Comparison of ENCODE assay signal across 11 mouse cellular contexts in genomic region chr9:73245524-73245923, GRCm38 (mm10).
DNase-seq lines count a peak whose midpoint lies in the region; ATAC-seq and TF ChIP-seq lines count a peak whose summit lies in the region.
"Had no signal": no experiment of that assay in that cellular context is flagged by ENCODE, and none has a peak within 500 bp of the region (broad histone marks: within the 10 kb centered on the region; RNA-seq: fewer than 3 reads in every experiment).

No protein-coding gene starts in this region.

- WGBS in forebrain, postnatal 0 days = 63% methylated on average over 7 of the region's 7 CpGs
- 88% methylated on average over 7 of the region's 7 CpGs for WGBS in forebrain, embryonic 10.5 days
- WGBS in kidney, postnatal 0 days = 55% methylated on average over 7 of the region's 7 CpGs
- 66% methylated on average over 7 of the region's 7 CpGs for WGBS in neural tube, embryonic 13.5 days

- no peaks in the 10 kb centered on the region for H3K36me3 ChIP-seq in forebrain, postnatal 0 days (ENCODE audit: insufficient read depth)
- no peaks in the 10 kb centered on the region for H3K36me3 ChIP-seq in forebrain, embryonic 10.5 days (replicated peaks)
- H3K36me3 ChIP-seq in kidney, postnatal 0 days (ENCODE audit: insufficient read depth, low read length) = no peaks in the 10 kb centered on the region
- no peaks in the 10 kb centered on the region for H3K36me3 ChIP-seq in neural tube, embryonic 13.5 days
- H3K36me3 ChIP-seq: forebrain, embryonic 12.5 days had no signal

- peak; percentile 83 for ATAC-seq in forebrain, postnatal 0 days
- ATAC-seq in kidney, postnatal 0 days (replicated peaks; ENCODE audit: low FRiP score, low read depth) = no peak
- ATAC-seq in neural tube, embryonic 13.5 days (ENCODE audit: low read depth) = peak; percentile 47; the same call in 1 of the 2 replicates
- ATAC-seq: CD4-positive, CD25-positive, alpha-beta regulatory T cell, adult 4 months had no signal

- DNase-seq in forebrain, postnatal 0 days = peak; percentile 55
- DNase-seq in forebrain, embryonic 10.5 days (ENCODE audit: extremely low spot score, low spot score) = no peak
- peak; percentile 30 for DNase-seq in kidney, postnatal 0 days (ENCODE audit: low spot score)
- DNase-seq in kidney, postnatal 36 days = no peak
- DNase-seq in neural tube, embryonic 10.5 days (ENCODE audit: extremely low spot score, low spot score) = no peak
- peak; percentile 26 for DNase-seq in skeletal muscle tissue, adult 2 months (ENCODE audit: low read depth, low spot score)
- DNase-seq in adrenal gland, postnatal 14 days = no peak
- DNase-seq: kidney, adult 18-20 months had no signal

- H3K9me3 ChIP-seq in forebrain, postnatal 0 days (ENCODE audit: low read length) = no peaks in the 10 kb centered on the region
- no peaks in the 10 kb centered on the region for H3K9me3 ChIP-seq in forebrain, embryonic 10.5 days
- H3K9me3 ChIP-seq in kidney, postnatal 0 days (replicated peaks; ENCODE audit: low read length) = no peaks in the 10 kb centered on the region
- no peaks in the 10 kb centered on the region for H3K9me3 ChIP-seq in neural tube, embryonic 13.5 days
- H3K9me3 ChIP-seq: forebrain, embryonic 12.5 days had no signal

- H3K4me2 ChIP-seq in forebrain, postnatal 0 days (ENCODE audit: low read depth) = no peak overlapping the region
- H3K4me2 ChIP-seq in kidney, postnatal 0 days (ENCODE audit: low read length) = no peak overlapping the region
- no peak overlapping the region for H3K4me2 ChIP-seq in neural tube, embryonic 13.5 days
- H3K4me2 ChIP-seq: forebrain, embryonic 12.5 days had no signal

- peak; percentile 41 for TF ChIP-seq CTCF in forebrain, postnatal 0 days (IDR thresholded peaks at IDR 0.05; ENCODE audit: low read depth)
- no peak for TF ChIP-seq CTCF in kidney, postnatal 0 days (IDR thresholded peaks at IDR 0.05; ENCODE audit: low read depth)

- peak overlapping the region; percentile 37; the same call in 1 of the 2 replicates for H3K27ac ChIP-seq in forebrain, postnatal 0 days (ENCODE audit: low read depth, low read length)
- no peak overlapping the region for H3K27ac ChIP-seq in forebrain, embryonic 10.5 days
- H3K27ac ChIP-seq in kidney, postnatal 0 days = no peak overlapping the region
- no peak overlapping the region for H3K27ac ChIP-seq in neural tube, embryonic 13.5 days (replicated peaks)
- H3K27ac ChIP-seq: forebrain, embryonic 12.5 days had no signal

- H3K9ac ChIP-seq in forebrain, postnatal 0 days = no peak overlapping the region
- no peak overlapping the region for H3K9ac ChIP-seq in kidney, postnatal 0 days (ENCODE audit: low read depth, low read length)
- H3K9ac ChIP-seq in neural tube, embryonic 13.5 days = no peak overlapping the region
- H3K9ac ChIP-seq: forebrain, embryonic 12.5 days had no signal

- H3K4me1 ChIP-seq in forebrain, postnatal 0 days (ENCODE audit: insufficient read depth) = no peaks in the 10 kb centered on the region
- H3K4me1 ChIP-seq in forebrain, embryonic 10.5 days = no peaks in the 10 kb centered on the region
- H3K4me1 ChIP-seq in kidney, postnatal 0 days (replicated peaks; ENCODE audit: insufficient read depth, low read length) = no peaks in the 10 kb centered on the region
- H3K4me1 ChIP-seq in neural tube, embryonic 13.5 days (replicated peaks) = no peaks in the 10 kb centered on the region; the same call in 1 of the 2 replicates
- H3K4me1 ChIP-seq: forebrain, embryonic 12.5 days had no signal

- H3K4me3 ChIP-seq in forebrain, postnatal 0 days (ENCODE audit: low read depth, low read length) = no peak overlapping the region
- H3K4me3 ChIP-seq in forebrain, embryonic 10.5 days = no peak overlapping the region
- H3K4me3 ChIP-seq in kidney, postnatal 0 days (replicated peaks; ENCODE audit: low read depth, low read length) = no peak overlapping the region
- H3K4me3 ChIP-seq in neural tube, embryonic 13.5 days = no peak overlapping the region
- H3K4me3 ChIP-seq: forebrain, embryonic 12.5 days had no signal

- H3K27me3 ChIP-seq in forebrain, postnatal 0 days (ENCODE audit: insufficient read depth, low read length) = no peaks in the 10 kb centered on the region
- H3K27me3 ChIP-seq in forebrain, embryonic 10.5 days (ENCODE audit: poor library complexity, severe bottlenecking) = no peaks in the 10 kb centered on the region
- no peaks in the 10 kb centered on the region for H3K27me3 ChIP-seq in kidney, postnatal 0 days (ENCODE audit: insufficient read depth, low read length)
- no peaks in the 10 kb centered on the region for H3K27me3 ChIP-seq in neural tube, embryonic 13.5 days
- H3K27me3 ChIP-seq: forebrain, embryonic 12.5 days had no signal

Comparison
In these comparisons a context has a peak if more than half of its experiments do, and no peak if none do; other contexts are left out.
1. DNase-seq: peak in forebrain, postnatal 0 days (single experiment), kidney, postnatal 0 days (single experiment) and skeletal muscle tissue, adult 2 months (single experiment); none in forebrain, embryonic 10.5 days (single experiment), kidney, postnatal 36 days (0 of 2), neural tube, embryonic 10.5 days (single experiment) and adrenal gland, postnatal 14 days (single experiment).